8 mouse cellular contexts compared by ENCODE assay signal in genomic region chr12:24592956-24593672, GRCm38 (mm10). TPM values are rescaled to one million over a fixed set of nuclear protein-coding genes. Genes with fewer than 3 reads are reported as not detected.
A peak's percentile ranks its signal among the peaks of the same experiment; 100 is the strongest.
DNase-seq lines count a peak whose midpoint lies in the region; ATAC-seq and TF ChIP-seq lines count a peak whose summit lies in the region.

No protein-coding gene starts in this region.

- no peak overlapping the region for H3K9ac ChIP-seq in forebrain, embryonic 15.5 days (replicated peaks)

- 25% methylated on average over 22 of the region's 22 CpGs for WGBS in forebrain, embryonic 15.5 days

- peak overlapping the region; percentile 25 for H3K4me2 ChIP-seq in forebrain, embryonic 15.5 days (replicated peaks)

- H3K9me3 ChIP-seq in forebrain, embryonic 15.5 days = no peaks in the 10 kb centered on the region

- no peak overlapping the region for H3K4me3 ChIP-seq in forebrain, embryonic 15.5 days
- H3K4me3 ChIP-seq in layer of hippocampus, adult 2 months = peak overlapping the region; percentile 40

- H3K36me3 ChIP-seq in forebrain, embryonic 15.5 days = no peaks in the 10 kb centered on the region

- peak; percentile 16; the same call in 1 of the 2 replicates for TF ChIP-seq CTCF in layer of hippocampus, adult 2 months (conservative IDR thresholded peaks at IDR 0.05)

- no peak overlapping the region for H3K27ac ChIP-seq in forebrain, embryonic 15.5 days (replicated peaks)
- peak overlapping the region; percentile 51; the same call in 1 of the 2 replicates for H3K27ac ChIP-seq in layer of hippocampus, adult 2 months

- H3K4me1 ChIP-seq in forebrain, embryonic 15.5 days = 0 out of 2 replicates have a peak, but pooled peaks cover 4% of the 10 kb centered on the region

- no peak for ATAC-seq in forebrain, embryonic 15.5 days (replicated peaks)

- no peaks in the 10 kb centered on the region for H3K27me3 ChIP-seq in forebrain, embryonic 15.5 days

- peak; percentile 75 for DNase-seq in 3T3-L1 (ENCODE audit: low read depth, low spot score)
- peak; percentile 68 to 74 for DNase-seq in adrenal gland, adult 18-20 months (ENCODE audit: low spot score in 2 of 2)
- peak; percentile 54 for DNase-seq in heart, postnatal 4 days
- DNase-seq in layer of hippocampus, adult 2 months (ENCODE audit: low spot score in 2 of 2) = peak in 1 of 2 experiments; percentile 60
- DNase-seq in lung, postnatal 25 days (ENCODE audit: low spot score) = peak; percentile 88
- peak; percentile 33 for DNase-seq in ovary, postnatal 10 days (ENCODE audit: low spot score)
- DNase-seq in thymus, postnatal 10 days (ENCODE audit: low spot score in 2 of 2) = peak; percentile 57 to 62

RNA-seq across cellular contexts. Expression of gene Grhl1, which starts 21.0 kb away (rescaled TPM):
- 1 to 10 TPM in 1 of 2 experiments, under 1 TPM in 1; 0.89 to 1.7 TPM for total RNA-seq in adrenal gland, adult 18-20 months (2021)
- polyA plus RNA-seq in forebrain, embryonic 15.5 days (2015; fragmentation: Nextera tagmentation; extraction: Ambion mirVana) = 0.59 and 0.84 TPM in 2 replicates
- 1 to 10 TPM in 1 of 2 experiments, under 1 TPM in 1; 0.93 to 1.4 TPM for total RNA-seq in heart, postnatal 4 days (2021)
- total RNA-seq in layer of hippocampus, adult 2 months (2021) = 10 to 100 TPM; 30.2 to 32.5 TPM

RNA-seq across cellular contexts. Expression of gene Klf11, which starts 58.0 kb away (rescaled TPM):
- 10 to 100 TPM; 10.7 to 15.5 TPM for total RNA-seq in adrenal gland, adult 18-20 months (2021)
- 16.6 and 17.7 TPM in 2 replicates for polyA plus RNA-seq in forebrain, embryonic 15.5 days (2015; fragmentation: Nextera tagmentation; extraction: Ambion mirVana)
- total RNA-seq in heart, postnatal 4 days (2021) = 10 to 100 TPM; 32.6 to 35.8 TPM
- 1 to 10 TPM; 3.9 to 4.4 TPM for total RNA-seq in layer of hippocampus, adult 2 months (2021)

Comparison
In these comparisons a context has a peak if more than half of its experiments do, and no peak if none do; other contexts are left out.
1. RNA of gene Grhl1, which starts 21.0 kb away (total RNA-seq): 30.2 to 32.5 TPM in layer of hippocampus, adult 2 months; 0.89 to 1.7 TPM in adrenal gland, adult 18-20 months and 0.93 to 1.4 TPM in heart, postnatal 4 days; every median in the first group is over 10 times any median in the second.